Mouse (Mus musculus): Measurements from ENCODE around the gene Serpinb9b. TPM values are rescaled to one million over a fixed set of nuclear protein-coding genes. Genes with fewer than 3 reads are reported as not detected.
"Not testable (repeated sequence)": the region's sequence is repeated elsewhere in the genome, so short reads cannot be mapped to it uniquely, and the experiment has no call there.

The Serpinb9b gene
- total and polyA plus RNA-seq, 2 experiments from 2014 or later = 0.13 TPM; not detected in 1

- Histone ChIP-seq H3K4me1 (ENCODE audit: insufficient read depth, low read length) (no peaks in the 10 kb centered on the region), H3K27me3 (ENCODE audit: insufficient read depth, low read length) (no peaks in the 10 kb centered on the region), H3K36me3 (ENCODE audit: insufficient read depth, low read length) (no peaks in the 10 kb centered on the region), H3K9ac (replicated peaks; ENCODE audit: low read length) (no peak overlapping the region), H3K9me3 (ENCODE audit: low read length) (no peaks in the 10 kb centered on the region), H3K27ac (no peak overlapping the region), H3K4me2 (ENCODE audit: low read depth, low read length) (no peak overlapping the region), H3K4me3 (ENCODE audit: low read length) (no peak overlapping the region)
- no peak for ATAC-seq
- 63% methylated on average over 2 of the region's 2 CpGs for WGBS
- no peak for TF ChIP-seq CTCF (IDR thresholded peaks at IDR 0.05; ENCODE audit: low read depth)
- no peak for DNase-seq (ENCODE audit: low spot score)
These were observed 13.9 kb upstream of the Serpinb9b start for GRCm38 (mm10) chr13:33013271-33013670.

DNA sequence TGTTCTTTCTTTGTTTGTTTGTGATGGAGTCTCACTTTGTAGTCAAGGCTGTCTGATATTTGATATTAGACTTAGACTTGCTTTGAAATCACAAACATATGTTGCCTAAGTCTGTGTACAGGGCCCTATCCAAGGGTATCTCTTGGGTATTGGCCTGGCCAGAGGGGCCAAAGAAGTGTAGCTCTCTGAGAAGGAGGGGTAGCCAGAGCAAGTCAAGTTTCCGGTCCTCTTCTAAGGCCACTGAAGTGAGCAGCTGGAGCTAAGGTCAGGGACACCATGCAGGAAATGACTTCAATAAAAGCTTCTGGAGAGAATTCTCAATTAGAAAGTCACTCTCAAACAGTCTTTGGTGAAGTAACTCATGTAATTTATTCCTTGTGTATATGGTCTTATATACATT lies 4.8 kb upstream of the Serpinb9b start:
- Histone ChIP-seq H3K9me3 (ENCODE audit: low read length) (no peaks in the 10 kb centered on the region), H3K36me3 (ENCODE audit: insufficient read depth, low read length) (no peaks in the 10 kb centered on the region), H3K27ac (no peak overlapping the region), H3K4me2 (ENCODE audit: low read depth, low read length) (no peak overlapping the region), H3K4me3 (ENCODE audit: low read length) (no peak overlapping the region), H3K9ac (replicated peaks; ENCODE audit: low read length) (no peak overlapping the region), H3K27me3 (ENCODE audit: insufficient read depth, low read length) (no peaks in the 10 kb centered on the region), H3K4me1 (ENCODE audit: insufficient read depth, low read length) (no peaks in the 10 kb centered on the region)
- 100% methylated on average over 1 of the region's 1 CpGs for WGBS
- TF ChIP-seq CTCF (IDR thresholded peaks at IDR 0.05; ENCODE audit: low read depth) = no peak
- no peak for ATAC-seq
- no peak for DNase-seq (ENCODE audit: low spot score)

- DNase-seq (ENCODE audit: low spot score) (peak; percentile 10), ATAC-seq (no peak)
- TF ChIP-seq CTCF (IDR thresholded peaks at IDR 0.05; ENCODE audit: low read depth) = no peak
- Histone ChIP-seq H3K27me3 (ENCODE audit: insufficient read depth, low read length) (no peaks in the 10 kb centered on the region), H3K4me3 (ENCODE audit: low read length) (no peak overlapping the region), H3K9ac (replicated peaks; ENCODE audit: low read length) (no peak overlapping the region), H3K27ac (no peak overlapping the region), H3K36me3 (ENCODE audit: insufficient read depth, low read length) (no peaks in the 10 kb centered on the region), H3K4me2 (ENCODE audit: low read depth, low read length) (no peak overlapping the region), H3K4me1 (ENCODE audit: insufficient read depth, low read length) (no peaks in the 10 kb centered on the region), H3K9me3 (ENCODE audit: low read length) (no peaks in the 10 kb centered on the region)
- 30% methylated on average over 1 of the region's 1 CpGs for WGBS
These were observed 674 bp upstream of the Serpinb9b start for GRCm38 (mm10) chr13:33026427-33027057.

DNA sequence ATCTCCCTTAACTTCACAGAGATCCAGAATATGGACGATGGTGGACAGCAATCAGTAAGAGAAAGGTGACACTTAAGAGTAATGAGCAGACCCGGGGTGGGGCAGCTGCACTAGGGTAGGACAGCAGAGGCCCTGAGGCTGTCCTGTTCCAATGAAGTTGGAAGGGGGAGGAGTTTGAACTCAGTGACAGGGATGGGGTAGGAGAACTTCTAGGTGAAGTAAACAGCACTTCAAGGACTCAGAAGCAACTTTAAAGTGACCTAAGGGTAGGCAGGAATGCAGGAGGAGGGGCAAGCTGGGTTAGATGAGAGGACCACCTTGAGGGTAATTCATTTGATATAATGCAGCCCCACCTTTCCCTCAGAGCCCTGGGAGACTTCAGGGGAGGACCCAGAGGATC lies 930 bp downstream of the Serpinb9b start:
- no peak overlapping the region for H3K27ac ChIP-seq
- no peaks in the 10 kb centered on the region for H3K9me3 ChIP-seq (ENCODE audit: low read length)
- H3K9ac ChIP-seq (replicated peaks; ENCODE audit: low read length) = no peak overlapping the region
- DNase-seq (ENCODE audit: low spot score) = no peak
- no peaks in the 10 kb centered on the region for H3K27me3 ChIP-seq (ENCODE audit: insufficient read depth, low read length)
- 68% methylated on average over 2 of the region's 2 CpGs for whole genome bisulfite sequencing
- no peaks in the 10 kb centered on the region for H3K36me3 ChIP-seq (ENCODE audit: insufficient read depth, low read length)
- ATAC-seq = no peak
- no peak overlapping the region for H3K4me2 ChIP-seq (ENCODE audit: low read depth, low read length)
- no peaks in the 10 kb centered on the region for H3K4me1 ChIP-seq (ENCODE audit: insufficient read depth, low read length)
- no peak for TF ChIP-seq CTCF (IDR thresholded peaks at IDR 0.05; ENCODE audit: low read depth)
- no peak overlapping the region for H3K4me3 ChIP-seq (ENCODE audit: low read length)

DNA sequence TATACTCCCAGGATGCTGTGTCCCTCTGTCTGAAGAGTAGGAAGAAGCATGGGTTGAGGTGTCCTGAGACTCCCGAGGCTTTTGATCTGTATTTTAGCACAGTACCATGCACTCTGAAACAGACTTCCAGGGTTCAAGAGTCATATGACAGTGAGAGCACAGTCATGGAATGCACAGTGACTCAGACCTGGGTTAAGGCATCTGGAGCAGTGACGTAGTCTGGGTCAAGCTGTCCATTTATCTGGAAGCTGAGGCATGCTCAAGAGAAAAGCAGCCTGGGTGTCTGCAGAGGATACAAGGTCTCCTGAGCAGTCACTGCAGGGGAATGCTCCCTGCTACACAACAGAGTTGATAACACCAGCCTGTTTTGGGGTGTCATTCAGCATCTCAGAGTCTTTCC lies 1.3 kb downstream of the Serpinb9b start:
- H3K9ac ChIP-seq (replicated peaks; ENCODE audit: low read length) = no peak overlapping the region
- ATAC-seq (no peak), DNase-seq (ENCODE audit: low spot score) (no peak)
- H3K27ac ChIP-seq = no peak overlapping the region
- TF ChIP-seq CTCF (IDR thresholded peaks at IDR 0.05; ENCODE audit: low read depth) = no peak
- H3K27me3 ChIP-seq (ENCODE audit: insufficient read depth, low read length) = no peaks in the 10 kb centered on the region
- H3K4me2 ChIP-seq (ENCODE audit: low read depth, low read length) = no peak overlapping the region
- no peaks in the 10 kb centered on the region for H3K36me3 ChIP-seq (ENCODE audit: insufficient read depth, low read length)
- no peaks in the 10 kb centered on the region for H3K9me3 ChIP-seq (ENCODE audit: low read length)
- WGBS = 80% methylated on average over 2 of the region's 2 CpGs
- H3K4me1 ChIP-seq (ENCODE audit: insufficient read depth, low read length) = no peaks in the 10 kb centered on the region
- H3K4me3 ChIP-seq (ENCODE audit: low read length) = no peak overlapping the region

- not testable (repeated sequence) for H3K27me3 ChIP-seq (ENCODE audit: insufficient read depth, low read length); DNase-seq (ENCODE audit: low spot score); H3K4me2 ChIP-seq (ENCODE audit: low read depth, low read length); H3K36me3 ChIP-seq (ENCODE audit: insufficient read depth, low read length); H3K9me3 ChIP-seq (ENCODE audit: low read length); H3K9ac ChIP-seq (replicated peaks; ENCODE audit: low read length); H3K4me1 ChIP-seq (ENCODE audit: insufficient read depth, low read length); H3K27ac ChIP-seq; H3K4me3 ChIP-seq (ENCODE audit: low read length); ATAC-seq
- WGBS = 96% methylated on average over 2 of the region's 2 CpGs
These were observed 2.3 kb downstream of the Serpinb9b start for GRCm38 (mm10) chr13:33029478-33029877.

- TF ChIP-seq CTCF (IDR thresholded peaks at IDR 0.05; ENCODE audit: low read depth) = no peak
- no peaks in the 10 kb centered on the region for H3K27me3 ChIP-seq (ENCODE audit: insufficient read depth, low read length)
- H3K36me3 ChIP-seq (ENCODE audit: insufficient read depth, low read length) = no peaks in the 10 kb centered on the region
- no peaks in the 10 kb centered on the region for H3K9me3 ChIP-seq (ENCODE audit: low read length)
- H3K4me1 ChIP-seq (ENCODE audit: insufficient read depth, low read length) = no peaks in the 10 kb centered on the region
- no peak overlapping the region for H3K9ac ChIP-seq (replicated peaks; ENCODE audit: low read length)
- DNase-seq (ENCODE audit: low spot score) (no peak), ATAC-seq (no peak)
- 84% methylated on average over 2 of the region's 3 CpGs for WGBS
- H3K4me2 ChIP-seq (ENCODE audit: low read depth, low read length) = no peak overlapping the region
- no peak overlapping the region for H3K4me3 ChIP-seq (ENCODE audit: low read length)
- no peak overlapping the region for H3K27ac ChIP-seq
These were observed 3.1 kb downstream of the Serpinb9b start for GRCm38 (mm10) chr13:33030281-33030680.
